Mouse (Mus musculus) heart, embryonic 16.5 days (tissue): ENCODE measurements around the gene Vmn2r7. TPM values are rescaled to one million over a fixed set of nuclear protein-coding genes. Genes with fewer than 3 reads are reported as not detected.
"Not testable (repeated sequence)": the region's sequence is repeated elsewhere in the genome, so short reads cannot be mapped to it uniquely, and the experiment has no call there.

Source experiments
- ATAC-seq: fragments of 200-750 bp; cut with Nextera tagmentation; replicated peaks from 2 replicates; pipeline ENCODE4 v1.8.0; 2017; ENCODE audit warnings: moderate number of reproducible peaks; ENCODE audit not compliant: insufficient read depth, low FRiP score; ENCODE audit errors: extremely low read depth
- H3K27ac ChIP-seq: fragments of 300-500 bp; sonication (generic); 2 replicates; pipeline ENCODE4 v1.5.1; 2014; ENCODE audit warnings: mild to moderate bottlenecking, low read length, control low read depth, moderate library complexity
- H3K27me3 ChIP-seq: fragments of 300-500 bp; sonication (generic); 2 replicates; pipeline ENCODE4 v1.6.1; 2014; ENCODE audit warnings: low read length, mixed read lengths; ENCODE audit not compliant: control insufficient read depth, insufficient read depth
- H3K36me3 ChIP-seq: fragments of 300-500 bp; sonication (generic); 2 replicates; pipeline ENCODE4 v1.6.1; 2014; ENCODE audit not compliant: control insufficient read depth, insufficient read depth
- H3K4me1 ChIP-seq: fragments of 300-500 bp; sonication (generic); 2 replicates; pipeline ENCODE4 v1.6.1; 2014; ENCODE audit warnings: low read length, mixed read lengths; ENCODE audit not compliant: control insufficient read depth, insufficient read depth
- H3K4me2 ChIP-seq: fragments of 300-500 bp; sonication (generic); 2 replicates; pipeline ENCODE4 v1.6.1; 2014; ENCODE audit warnings: low read depth, mild to moderate bottlenecking, control low read depth, low read length
- H3K4me3 ChIP-seq: fragments of 300-500 bp; sonication (generic); 2 replicates; pipeline ENCODE4 v1.5.1; 2014; ENCODE audit warnings: mild to moderate bottlenecking, control low read depth, low read length
- H3K9ac ChIP-seq: fragments of 300-500 bp; sonication (generic); 2 replicates; pipeline ENCODE4 v1.6.1; 2014; ENCODE audit warnings: low read length, control low read depth
- H3K9me3 ChIP-seq: fragments of 300-500 bp; sonication (generic); replicated peaks from 2 replicates; pipeline ENCODE4 v1.6.1; 2016; ENCODE audit warnings: low read length; ENCODE audit not compliant: control insufficient read depth
- WGBS: fragments of 180-500 bp; shearing (Covaris S2); extraction: QIAGEN DNeasy Blood & Tissue Kit; methylation state at CpG from one replicate; pipeline ENCODE4 v1.1.7; 2014; 5-methylcytosine and 5-hydroxymethylcytosine counted together
- polyA plus RNA-seq: library from polyadenylated mRNA; unstranded; fragments of >200 nt; fragmentation: Nextera tagmentation; extraction: Ambion mirVana; gene quantifications from 2 replicates; pipeline ENCODE4 v1.2.1, GENCODE M21; 2015

Vmn2r7 gene
- polyA plus RNA-seq, 1 experiment from 2014 or later, result not detected

DNA sequence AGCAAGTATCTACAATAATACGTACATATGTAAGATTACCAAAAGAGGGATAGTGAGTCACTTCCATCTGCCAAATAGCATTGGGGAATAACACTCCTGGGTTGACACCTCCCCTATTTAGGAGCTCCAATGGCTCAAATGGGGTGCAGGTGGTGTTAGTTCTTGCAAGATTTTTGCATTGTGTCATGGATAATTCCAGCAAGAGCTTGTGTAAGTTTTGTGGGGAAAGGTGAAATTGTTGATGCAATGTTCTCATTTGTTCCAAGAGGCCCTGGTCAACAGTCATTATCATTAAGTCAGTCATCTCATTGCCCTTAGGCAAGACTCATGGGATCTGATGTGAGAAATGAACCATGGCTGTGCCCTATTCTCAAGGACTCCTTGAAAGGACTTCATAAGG is 61.7 kb downstream of the Vmn2r7 start:
- Histone ChIP-seq H3K27ac (no peak overlapping the region), H3K4me1 (no peaks in the 10 kb centered on the region), H3K4me2 (no peak overlapping the region), H3K9ac (no peak overlapping the region), H3K27me3 (no peaks in the 10 kb centered on the region), H3K4me3 (no peak overlapping the region), H3K36me3 (no peaks in the 10 kb centered on the region), H3K9me3 (no peaks in the 10 kb centered on the region)
- ATAC-seq, result no peak
- 89% methylated on average over 1 of the region's 1 CpGs for WGBS

- no peak overlapping the region for H3K4me3 ChIP-seq
- no peaks in the 10 kb centered on the region for H3K36me3 ChIP-seq
- WGBS, result 86% methylated on average over 1 of the region's 1 CpGs
- no peaks in the 10 kb centered on the region for H3K4me1 ChIP-seq
- no peak overlapping the region for H3K27ac ChIP-seq
- H3K27me3 ChIP-seq, result no peaks in the 10 kb centered on the region
- ATAC-seq, result no peak
- no peak overlapping the region for H3K9ac ChIP-seq
- H3K9me3 ChIP-seq, result no peaks in the 10 kb centered on the region
- H3K4me2 ChIP-seq, result no peak overlapping the region
Observed at GRCm38 (mm10) chr3:64772132-64772531, 72.4 kb downstream of the Vmn2r7 start.

- Histone ChIP-seq H3K4me2 (no peak overlapping the region), H3K36me3 (no peaks in the 10 kb centered on the region), H3K4me1 (no peaks in the 10 kb centered on the region), H3K4me3 (no peak overlapping the region), H3K27ac (no peak overlapping the region), H3K9ac (no peak overlapping the region), H3K9me3 (no peaks in the 10 kb centered on the region; the same call in none of the 2 replicates), H3K27me3 (no peaks in the 10 kb centered on the region)
- WGBS, result 70% methylated on average over 2 of the region's 2 CpGs
- no peak for ATAC-seq
Observed at GRCm38 (mm10) chr3:64756145-64756544, 88.4 kb downstream of the Vmn2r7 start.

DNA sequence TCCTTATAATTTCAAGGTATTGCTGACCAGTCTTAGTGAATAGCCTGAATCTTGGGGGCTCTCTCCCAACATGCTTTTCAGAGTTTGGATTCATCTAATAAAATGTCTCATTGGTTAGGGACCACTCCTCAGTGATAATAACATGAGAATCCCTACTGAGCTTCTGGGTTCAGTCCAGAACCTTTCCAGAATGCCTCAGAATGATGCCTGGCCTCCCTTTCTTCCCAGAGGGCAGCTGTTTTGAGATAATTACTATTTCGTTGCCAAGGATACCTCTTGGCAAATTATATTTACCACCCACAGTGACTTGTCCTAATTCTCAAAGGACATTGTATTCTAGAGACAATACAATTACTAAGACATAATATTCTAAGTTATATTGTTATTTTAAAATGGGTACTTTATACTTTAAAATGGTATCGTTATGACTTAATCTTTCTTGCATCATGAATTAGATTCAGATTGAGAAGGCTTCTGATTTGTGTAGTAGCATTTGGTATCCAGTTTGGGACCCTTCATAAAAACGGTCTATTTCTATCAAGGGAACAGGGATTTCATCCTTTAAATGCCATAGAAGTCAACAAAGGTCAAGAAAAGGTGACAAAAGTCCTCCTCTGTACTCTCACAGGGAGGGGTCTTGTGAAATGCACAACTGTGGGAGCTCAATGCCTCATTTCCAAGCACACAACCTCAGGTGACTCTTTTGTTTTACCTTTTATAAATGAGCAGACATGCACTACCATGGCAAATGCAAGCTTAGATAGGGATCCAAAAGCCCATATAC is 117.2 kb downstream of the Vmn2r7 start:
- not testable (repeated sequence) for ATAC-seq, H3K27me3 ChIP-seq, H3K36me3 ChIP-seq, H3K4me3 ChIP-seq, H3K9ac ChIP-seq, H3K4me1 ChIP-seq, H3K27ac ChIP-seq, H3K9me3 ChIP-seq, H3K4me2 ChIP-seq
- WGBS, result 71% methylated on average over 3 of the region's 3 CpGs

- not testable (repeated sequence) for H3K27ac ChIP-seq, H3K9me3 ChIP-seq, H3K4me1 ChIP-seq, ATAC-seq, H3K4me2 ChIP-seq, H3K36me3 ChIP-seq, H3K27me3 ChIP-seq, H3K9ac ChIP-seq, H3K4me3 ChIP-seq
- WGBS, result 42% methylated on average over 1 of the region's 1 CpGs
Observed at GRCm38 (mm10) chr3:64725736-64726135, 118.8 kb downstream of the Vmn2r7 start.

- not testable (repeated sequence) for H3K27ac ChIP-seq, H3K36me3 ChIP-seq, H3K4me3 ChIP-seq, H3K4me1 ChIP-seq, H3K9ac ChIP-seq, H3K27me3 ChIP-seq, ATAC-seq, H3K4me2 ChIP-seq, H3K9me3 ChIP-seq
- WGBS, result 68% methylated on average over 1 of the region's 1 CpGs
Observed at GRCm38 (mm10) chr3:64676069-64676468, 168.5 kb downstream of the Vmn2r7 start.
